Mouse (Mus musculus) lung, postnatal 14 days (tissue): Measurements from ENCODE around the gene Ccser2.

Experiments used
- DNase-seq: peaks from one replicate; pipeline ENCODE4 v3.0.0; 2021

Gene Ccser2

DNA sequence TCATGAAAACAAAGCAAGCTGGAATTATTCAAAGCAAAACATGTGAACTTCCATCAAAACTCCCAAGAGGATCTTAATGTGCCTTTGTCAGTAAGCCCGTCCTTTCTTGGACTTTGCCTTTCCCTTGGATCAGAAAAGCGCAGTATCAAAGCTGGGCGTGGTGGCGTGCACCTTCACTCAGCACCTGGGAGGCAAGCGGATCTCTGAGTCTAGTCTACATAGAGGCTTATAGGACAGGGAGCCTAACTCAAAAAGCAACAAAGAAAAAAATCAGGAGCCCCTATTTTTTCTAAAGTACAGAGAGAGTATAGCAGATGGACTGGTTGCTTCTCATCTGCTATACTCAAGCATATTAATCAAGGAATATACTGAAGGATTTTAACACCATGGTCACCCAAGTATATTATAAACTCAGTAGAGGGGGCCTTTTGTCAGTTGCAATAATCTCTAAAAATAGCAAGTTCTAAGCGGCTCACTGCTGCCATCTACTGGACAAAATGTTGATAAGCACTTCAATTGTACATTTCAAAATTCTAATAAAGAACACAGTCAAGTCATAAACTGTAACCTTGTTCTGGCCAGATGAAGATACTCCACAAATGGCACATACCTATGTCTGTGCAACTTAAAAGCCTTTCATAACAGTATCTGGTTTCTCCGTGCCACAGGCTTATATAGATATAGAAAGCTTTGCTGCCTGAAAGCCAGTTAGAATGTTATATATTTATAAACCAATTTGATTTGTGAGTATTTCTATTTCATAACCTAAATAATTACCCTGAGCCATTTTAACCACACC, 31.3 kb downstream of the Ccser2 start:
- DNase-seq = peak; percentile 68

DNA sequence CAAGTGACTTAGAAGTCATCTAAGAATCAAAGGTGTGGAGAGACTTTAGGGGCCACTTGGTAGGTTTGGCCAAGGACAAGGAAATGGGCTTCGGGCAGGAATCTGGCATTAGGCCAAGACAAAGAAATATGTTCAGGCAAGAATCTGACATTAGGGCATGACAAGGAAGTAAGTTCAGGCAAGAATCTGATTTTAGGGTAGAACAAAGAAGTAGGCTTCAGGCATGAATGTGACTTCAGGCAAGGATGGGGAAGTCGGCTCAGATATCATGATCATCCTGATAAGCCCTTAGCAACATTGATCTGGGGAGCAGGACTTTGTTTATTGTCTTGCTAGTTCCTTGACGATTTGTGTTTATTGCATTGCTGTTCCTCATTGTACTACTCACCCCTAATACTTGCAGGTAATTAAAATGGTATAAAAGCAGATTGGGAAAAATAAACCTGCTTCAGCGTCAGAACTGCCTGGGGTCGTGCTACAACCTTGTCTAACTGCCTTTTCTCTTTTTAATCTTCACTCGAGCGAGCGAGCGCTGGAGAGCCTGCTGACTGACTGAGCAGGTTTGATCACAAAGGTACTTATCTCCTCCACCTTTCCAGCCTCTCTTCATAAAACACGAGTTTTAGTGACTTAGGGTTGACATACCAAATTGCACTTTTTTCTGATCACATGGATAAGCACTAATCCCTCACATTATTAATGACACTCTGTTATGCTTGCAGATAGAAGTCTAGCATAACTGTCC, 35.8 kb downstream of the Ccser2 start:
- DNase-seq = no peak

DNA sequence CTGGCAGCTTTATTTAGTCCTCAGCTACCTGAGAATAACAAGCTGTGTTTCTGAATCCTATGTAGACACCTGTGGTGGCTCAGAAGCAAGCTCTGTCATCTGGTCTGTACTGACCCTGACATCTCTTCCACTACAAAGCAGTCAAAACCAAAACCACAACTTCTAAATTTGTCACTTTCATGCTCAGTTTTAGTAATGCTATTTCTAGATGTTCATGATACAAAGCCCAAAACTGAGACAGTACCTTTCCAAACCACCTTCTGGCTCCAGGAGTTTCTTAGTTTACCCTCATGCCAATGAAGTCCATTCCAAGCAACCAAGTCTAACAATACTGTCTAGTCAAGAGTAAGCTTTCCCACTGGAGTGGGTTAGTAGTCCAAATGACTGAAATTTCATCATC, 36.5 kb downstream of the Ccser2 start:
- no peak for DNase-seq

DNA sequence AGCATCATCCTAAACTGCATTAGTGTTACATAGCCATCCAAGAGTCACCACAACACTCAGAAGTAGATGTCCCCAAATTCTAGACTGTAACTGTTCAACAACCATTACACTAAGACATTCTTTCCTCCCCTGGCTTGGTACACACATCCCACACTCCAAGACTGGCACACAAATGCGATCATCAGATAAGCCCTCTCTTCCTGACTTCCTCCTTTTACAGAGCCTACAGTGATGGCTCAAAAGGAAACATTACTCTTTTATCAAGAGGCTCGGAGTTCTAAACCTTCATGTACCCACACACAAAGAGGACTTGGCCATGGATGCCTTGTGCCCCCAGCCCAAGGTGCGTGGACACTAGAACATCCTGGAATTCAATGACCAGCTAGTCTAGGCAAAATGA, 45.2 kb downstream of the Ccser2 start:
- no peak for DNase-seq

DNA sequence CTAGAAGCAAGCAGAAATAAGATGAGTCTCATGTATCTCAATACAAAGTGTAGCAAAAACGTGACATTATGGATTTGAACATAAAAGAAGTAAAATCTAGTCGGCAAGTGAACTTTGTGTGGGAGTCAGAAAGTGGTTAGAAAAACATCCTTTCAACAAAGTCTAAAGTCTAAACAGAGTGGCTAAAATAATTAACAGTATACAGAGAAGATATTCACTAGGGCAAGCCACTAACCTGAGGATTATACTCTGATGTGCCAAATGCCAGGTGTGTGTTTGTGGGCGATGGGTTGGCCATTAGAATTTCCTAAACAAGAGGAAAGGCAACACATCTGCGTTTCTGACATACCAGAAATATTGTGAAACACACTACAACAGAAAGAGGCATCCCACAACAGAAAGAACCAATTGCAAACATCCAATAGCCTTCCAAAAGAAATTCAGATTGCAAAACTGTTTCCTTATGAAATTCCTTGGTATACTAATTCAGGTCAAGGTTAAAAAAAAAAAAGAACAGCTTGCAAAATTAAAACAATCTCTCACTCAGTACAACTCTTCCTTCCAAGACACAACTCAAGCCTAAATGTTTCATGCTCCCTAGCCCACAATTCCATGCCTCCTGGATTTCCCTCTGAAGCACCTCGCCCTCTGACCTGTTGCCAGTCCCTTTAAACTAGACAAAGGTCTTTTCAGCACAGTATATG, 47.1 kb downstream of the Ccser2 start:
- no peak for DNase-seq

GRCm38 (mm10) chr14:36919886-36920285, 48.7 kb downstream of the Ccser2 start:
- DNase-seq = no peak

GRCm38 (mm10) chr14:36919146-36919545, 49.4 kb downstream of the Ccser2 start:
- DNase-seq = peak; percentile 82

DNA sequence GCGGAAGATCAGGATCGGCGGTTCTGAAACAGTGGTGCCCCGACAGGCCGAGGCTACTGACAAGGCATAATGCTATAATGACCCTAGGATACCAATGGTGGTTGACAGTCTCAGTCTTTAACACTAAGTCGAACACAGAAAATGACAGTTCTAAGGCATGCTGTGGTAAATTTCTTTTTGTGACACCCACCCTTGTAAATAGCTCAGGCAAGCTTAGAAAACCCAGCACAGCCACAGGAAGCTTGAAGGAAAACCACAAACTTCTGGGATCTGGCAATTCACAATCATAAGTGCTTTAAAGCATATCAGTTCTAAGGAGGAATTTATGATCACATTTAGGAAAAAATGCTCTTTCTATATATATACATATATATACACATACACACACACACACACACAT, 53.4 kb downstream of the Ccser2 start:
- no peak for DNase-seq

GRCm38 (mm10) chr14:36914473-36915005, 54.0 kb downstream of the Ccser2 start:
- DNase-seq = no peak

DNA sequence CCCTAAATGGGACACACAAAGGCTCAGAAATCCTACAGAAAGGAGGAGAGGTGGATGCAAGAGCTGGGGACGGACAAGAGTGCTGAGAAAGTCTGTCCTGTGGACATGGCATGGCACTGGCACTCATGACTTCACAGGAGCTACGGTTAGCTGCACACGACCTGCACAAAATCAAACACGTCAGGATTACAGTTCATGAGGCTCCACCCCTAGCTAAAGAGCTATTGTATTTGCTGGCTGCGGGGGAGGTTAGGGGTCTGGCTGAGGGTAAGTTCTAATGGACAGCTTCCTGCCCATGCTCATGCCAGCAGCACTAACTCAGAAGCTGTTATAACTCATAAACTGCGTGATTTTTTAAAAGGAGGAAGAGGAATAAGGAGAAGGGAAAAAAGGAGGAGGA, 56.8 kb downstream of the Ccser2 start:
- no peak for DNase-seq

DNA sequence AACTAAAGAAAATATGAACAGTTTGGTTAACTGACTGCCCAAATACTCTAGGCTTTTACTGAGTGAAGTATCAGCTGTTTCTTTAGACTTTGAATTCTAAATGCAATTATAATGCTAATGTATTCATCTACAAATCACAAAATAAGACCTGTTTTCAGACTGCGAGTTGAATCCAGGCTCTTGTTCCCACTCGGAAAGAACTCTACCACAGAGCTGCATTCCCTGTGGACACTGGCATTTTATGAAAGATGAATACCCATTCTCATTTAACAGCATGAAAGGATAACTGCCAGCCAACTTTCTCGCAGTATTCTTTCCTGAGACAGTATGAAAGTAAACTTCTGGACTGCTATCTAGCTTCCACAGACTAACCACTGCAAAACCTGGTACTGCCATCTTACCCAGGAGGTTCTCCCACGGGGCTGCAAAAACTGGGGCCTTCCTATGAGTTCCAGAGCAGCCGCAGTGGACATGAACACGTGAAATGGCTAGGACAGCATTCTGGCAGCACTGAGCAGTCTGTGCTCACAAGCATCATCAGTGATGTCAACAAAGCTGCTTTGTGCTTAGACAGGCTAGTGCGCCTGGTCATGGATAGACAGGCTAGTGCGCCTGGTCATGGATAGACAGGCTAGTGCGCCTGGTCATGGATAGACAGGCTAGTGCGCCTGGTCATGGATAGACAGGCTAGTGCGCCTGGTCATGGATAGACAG, 62.6 kb downstream of the Ccser2 start:
- no peak for DNase-seq

DNA sequence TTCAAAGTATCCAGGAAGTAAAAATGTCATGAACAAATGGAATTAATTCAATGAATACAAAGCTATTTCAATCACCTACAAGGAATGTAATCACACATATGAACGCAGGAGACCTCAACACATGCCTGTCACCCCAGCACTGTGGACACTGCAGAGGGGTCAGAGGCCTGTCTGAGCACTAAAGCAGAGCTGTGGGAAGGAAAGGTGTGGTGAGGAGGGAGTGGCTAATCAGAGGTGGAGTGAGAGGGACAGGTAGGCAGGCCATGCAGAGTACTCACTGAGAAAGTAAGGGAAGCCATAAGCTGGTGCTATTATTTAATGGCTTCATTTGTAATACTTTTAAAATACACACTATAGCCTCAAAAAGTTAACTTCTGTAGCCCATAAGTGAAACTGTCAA, 64.4 kb downstream of the Ccser2 start:
- no peak for DNase-seq

- DNase-seq = no peak
Measured at GRCm38 (mm10) chr14:36900883-36901282, 67.7 kb downstream of the Ccser2 start.

- no peak for DNase-seq
Measured at GRCm38 (mm10) chr14:36894701-36895100, 73.9 kb downstream of the Ccser2 start.

DNA sequence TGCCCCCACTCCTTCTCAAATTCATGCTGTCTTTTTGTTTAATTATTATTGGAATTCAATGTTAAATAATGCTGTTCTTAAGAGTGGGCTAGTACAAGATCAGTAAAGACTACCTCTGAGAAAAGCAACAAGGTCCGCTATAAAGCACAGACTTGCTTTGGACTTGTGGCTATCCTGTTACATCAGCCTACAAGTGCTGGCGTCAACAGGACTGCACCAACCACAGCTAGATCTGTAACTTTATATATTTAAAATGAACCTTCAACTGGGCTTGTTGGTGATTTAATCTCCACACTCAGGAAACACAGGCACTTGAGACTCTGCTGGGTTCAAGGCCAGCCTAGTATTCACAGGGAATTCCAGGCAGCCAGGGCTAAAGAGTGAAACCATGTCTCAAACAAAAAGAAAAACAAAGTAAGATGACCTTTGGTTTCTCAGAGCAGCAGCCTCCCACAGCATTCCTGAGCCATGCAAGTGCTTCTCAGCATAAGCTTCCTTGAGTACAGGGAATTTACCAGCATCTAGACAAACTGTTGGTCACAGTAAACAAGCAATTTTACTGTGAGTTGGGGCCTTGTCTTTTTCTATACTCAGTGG, 75.7 kb downstream of the Ccser2 start:
- DNase-seq = no peak

DNA sequence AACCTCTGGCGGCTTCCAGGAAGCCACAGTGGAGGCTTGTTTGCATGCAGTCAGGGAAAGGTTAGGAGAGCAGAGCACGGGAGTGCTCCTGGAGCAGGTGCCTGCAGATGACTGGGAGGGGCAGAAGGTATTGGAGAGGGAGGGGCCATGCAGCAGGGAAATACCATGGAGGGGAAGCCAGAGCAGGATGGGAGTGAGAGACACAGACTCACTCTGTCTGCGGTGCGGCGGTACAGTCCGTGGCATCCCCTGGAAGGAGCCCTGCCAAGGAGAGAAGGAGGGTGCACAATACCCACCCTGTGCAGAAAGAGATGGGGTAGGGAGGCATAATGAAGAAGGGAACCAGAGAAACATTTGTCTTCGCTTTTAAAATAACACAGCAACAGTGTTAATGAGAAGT, 78.4 kb downstream of the Ccser2 start:
- no peak for DNase-seq

DNA sequence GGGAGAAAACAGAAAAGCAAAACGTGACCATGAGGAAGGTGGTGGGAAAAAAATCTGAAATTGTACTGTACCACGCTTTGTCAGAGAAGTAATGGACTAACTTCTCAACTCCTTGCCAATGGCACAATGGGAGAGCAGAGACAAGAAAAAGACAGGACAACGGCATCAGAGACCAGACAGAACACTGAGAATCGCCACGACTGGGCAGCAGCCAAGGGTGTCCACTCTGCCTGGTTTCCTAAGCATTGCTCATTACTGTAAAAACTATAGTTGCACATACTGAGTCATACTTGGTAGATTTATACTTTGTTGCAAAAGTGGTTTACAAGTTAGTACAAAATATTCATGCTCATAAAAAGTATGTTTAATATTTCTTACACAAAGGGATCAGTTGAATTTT, 82.9 kb downstream of the Ccser2 start:
- DNase-seq = no peak

DNA sequence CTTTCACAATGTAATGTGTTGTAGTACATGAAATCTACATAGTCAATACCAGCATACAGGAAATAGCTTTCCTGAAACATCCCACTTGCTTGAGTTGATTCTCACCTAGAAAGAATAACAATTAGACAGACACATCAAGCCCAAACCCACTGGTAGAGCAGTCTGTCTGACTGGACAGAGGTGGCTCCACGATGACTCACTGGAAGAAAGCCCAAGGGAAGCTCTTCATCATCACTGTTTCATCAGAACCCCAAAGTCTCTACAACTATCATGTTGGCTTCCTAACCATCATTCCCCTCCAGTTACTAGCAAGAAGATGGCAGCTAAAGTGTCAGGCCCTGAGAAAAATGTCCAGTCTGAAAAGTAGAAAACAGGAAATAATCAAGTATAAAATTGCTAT, 83.5 kb downstream of the Ccser2 start:
- DNase-seq = no peak

DNA sequence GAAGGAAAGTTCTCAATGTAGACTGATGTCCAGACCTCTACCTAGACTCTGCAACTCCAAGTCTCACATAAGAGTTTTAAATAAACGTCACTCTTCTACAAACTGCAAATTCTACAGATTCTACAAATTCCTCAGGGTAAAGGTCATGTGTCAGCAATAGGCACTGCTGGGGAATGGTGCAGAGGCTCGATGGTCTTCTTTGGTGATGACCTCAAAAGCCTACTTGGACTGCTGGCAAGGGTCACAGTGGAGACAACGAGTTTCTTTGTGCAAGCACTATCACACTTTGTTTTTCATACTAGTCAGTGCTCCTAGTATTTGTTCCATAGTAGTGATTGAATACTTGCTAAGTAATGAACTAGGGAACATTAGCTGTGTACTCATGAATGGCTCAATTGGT, 85.0 kb downstream of the Ccser2 start:
- no peak for DNase-seq

DNA sequence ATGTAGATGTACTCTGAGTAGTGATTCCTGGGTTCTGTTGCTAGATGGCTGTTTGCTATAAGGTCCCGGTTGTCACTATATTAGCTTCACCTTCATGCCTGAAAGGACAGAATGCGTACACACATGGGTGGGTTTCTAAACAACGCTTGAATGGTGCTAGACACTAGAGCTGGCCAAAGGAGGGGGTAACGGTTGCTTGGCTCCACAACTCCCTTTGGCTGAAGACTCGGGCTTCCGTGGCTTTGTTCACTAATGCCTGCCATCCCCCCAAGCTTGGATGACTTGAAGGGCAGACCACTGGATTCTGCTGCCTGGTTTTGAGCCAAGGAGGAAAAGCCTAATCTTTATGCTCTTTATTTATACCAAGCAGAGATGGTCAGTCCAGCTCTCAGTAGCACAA, 98.3 kb downstream of the Ccser2 start:
- DNase-seq = no peak

- DNase-seq = no peak
Measured at GRCm38 (mm10) chr14:36868769-36869362, 99.7 kb downstream of the Ccser2 start.
